Mouse (Mus musculus) liver, adult 2 months (tissue): Measurements from ENCODE around the gene Klf11. TPM values are rescaled to one million over a fixed set of nuclear protein-coding genes. Genes with fewer than 3 reads are reported as not detected.
A peak's percentile ranks its signal among the peaks of the same experiment; 100 is the strongest.
"Not testable (repeated sequence)": the region's sequence is repeated elsewhere in the genome, so short reads cannot be mapped to it uniquely, and the experiment has no call there.

ENCODE experiments used
- DNase-seq: peaks from one replicate; pipeline ENCODE4 v3.0.0-alpha.2; 2011; ENCODE audit warnings: low read depth, low spot score; ENCODE audit errors: extremely low read depth
- H3K27ac ChIP-seq: fragments of 200-500 bp; replicated peaks from 2 replicates; pipeline ENCODE4 v1.5.1; 2012; ENCODE audit warnings: low read depth, mild to moderate bottlenecking, control low read depth, inconsistent platforms, low read length; ENCODE audit not compliant: insufficient read depth
- H3K27me3 ChIP-seq: fragments of 200-500 bp; 2 replicates; pipeline ENCODE4 v1.6.1; 2012; ENCODE audit warnings: mild to moderate bottlenecking, moderate library complexity, low read length, inconsistent platforms; ENCODE audit not compliant: control insufficient read depth, insufficient read depth
- H3K36me3 ChIP-seq: fragments of 200-500 bp; 2 replicates; pipeline ENCODE4 v1.6.1; 2012; ENCODE audit warnings: low read length, inconsistent platforms; ENCODE audit not compliant: control insufficient read depth, insufficient read depth
- H3K4me1 ChIP-seq: fragments of 200-500 bp; 2 replicates; pipeline ENCODE4 v1.6.1; 2011; ENCODE audit warnings: low read length; ENCODE audit not compliant: control insufficient read depth, insufficient read depth
- H3K4me3 ChIP-seq: fragments of 200-500 bp; 2 replicates; pipeline ENCODE4 v1.5.1; 2011; ENCODE audit warnings: low read depth, mild to moderate bottlenecking, control low read depth, low read length, moderate library complexity; ENCODE audit not compliant: insufficient read depth
- H3K79me2 ChIP-seq: fragments of 200-500 bp; 2 replicates; pipeline ENCODE4 v1.6.1; 2012; ENCODE audit warnings: inconsistent platforms, mild to moderate bottlenecking, low read length, moderate library complexity; ENCODE audit not compliant: control insufficient read depth, insufficient read depth
- H3K9ac ChIP-seq: fragments of 200-500 bp; 2 replicates; pipeline ENCODE4 v1.6.1; 2012; ENCODE audit warnings: low read depth, mild to moderate bottlenecking, control low read depth, inconsistent platforms, low read length
- CTCF ChIP-seq: fragments of 200-500 bp; IDR thresholded peaks from 2 replicates; pipeline ENCODE4 v1.5.1; 2011; ENCODE audit warnings: low read depth, low read length, control low read depth
- POLR2A ChIP-seq: fragments of 200-500 bp; IDR thresholded peaks from 2 replicates; pipeline ENCODE4 v1.6.1; 2011; ENCODE audit warnings: low read length, control low read depth; ENCODE audit not compliant: insufficient read depth; ENCODE audit errors: extremely low read depth
- WGBS: fragments of 180-500 bp; shearing (Covaris S2); methylation state at CpG from one replicate; pipeline ENCODE4 v1.1.7; 2018; 5-methylcytosine and 5-hydroxymethylcytosine counted together
- polyA plus RNA-seq: library from polyadenylated mRNA; depleted of rRNA; stranded (reverse); fragments of >200 nt; gene quantifications from 2 replicates; pipeline ENCODE4 v1.2.3, GENCODE M21; 2012
- total RNA-seq: library from RNA; depleted of rRNA; stranded (reverse); fragments of >200 nt; gene quantifications from 2 replicates; pipeline ENCODE4 v1.2.3, GENCODE M21; 2014

Gene Klf11
- total and polyA plus RNA-seq, 2 experiments: 2.8 to 5.9 TPM

- Histone ChIP-seq H3K27ac (no peak overlapping the region), H3K9ac (no peak overlapping the region)
Measured at GRCm38 (mm10) chr12:24633753-24634191, 17.3 kb upstream of the Klf11 start.

GRCm38 (mm10) chr12:24634212-24634611 is 16.9 kb upstream of the Klf11 start:
- Histone ChIP-seq H3K36me3 (no peaks in the 10 kb centered on the region), H3K4me1 (no peaks in the 10 kb centered on the region), H3K27me3 (no peaks in the 10 kb centered on the region), H3K27ac (no peak overlapping the region), H3K79me2 (no peaks in the 10 kb centered on the region), H3K4me3 (no peak overlapping the region), H3K9ac (no peak overlapping the region)
- WGBS: 77% methylated on average over 4 of the region's 4 CpGs
- no peak for TF ChIP-seq POLR2A
- TF ChIP-seq CTCF: no peak
- DNase-seq: no peak

More at GRCm38 (mm10) chr12:24633753-24634191, 17.3 kb upstream of the Klf11 start:
- 69% methylated on average over 1 of the region's 1 CpGs for WGBS
- H3K79me2 ChIP-seq: no peaks in the 10 kb centered on the region
- no peak overlapping the region for H3K4me3 ChIP-seq
- TF ChIP-seq POLR2A (no peak), CTCF (no peak)
- DNase-seq: no peak
- H3K36me3 ChIP-seq: no peaks in the 10 kb centered on the region
- no peaks in the 10 kb centered on the region for H3K27me3 ChIP-seq
- H3K4me1 ChIP-seq: no peaks in the 10 kb centered on the region

- Histone ChIP-seq H3K9ac (no peak overlapping the region), H3K4me1 (no peaks in the 10 kb centered on the region), H3K27me3 (no peaks in the 10 kb centered on the region), H3K4me3 (no peak overlapping the region), H3K79me2 (no peaks in the 10 kb centered on the region), H3K27ac (no peak overlapping the region), H3K36me3 (no peaks in the 10 kb centered on the region)
- TF ChIP-seq POLR2A: no peak
- no peak for TF ChIP-seq CTCF
- 90% methylated on average over 3 of the region's 3 CpGs for WGBS
- no peak for DNase-seq
Measured at GRCm38 (mm10) chr12:24634648-24635047, 16.4 kb upstream of the Klf11 start.

- 97% methylated on average over 10 of the region's 10 CpGs for WGBS
- DNase-seq, H3K27ac ChIP-seq, H3K4me1 ChIP-seq, H3K9ac ChIP-seq, H3K27me3 ChIP-seq, H3K4me3 ChIP-seq, H3K36me3 ChIP-seq, H3K79me2 ChIP-seq: not testable (repeated sequence)
Measured at GRCm38 (mm10) chr12:24638787-24639186, 12.3 kb upstream of the Klf11 start.

GRCm38 (mm10) chr12:24642370-24642802 is 8.7 kb upstream of the Klf11 start:
- Histone ChIP-seq H3K4me1 (peaks cover 3% of the 10 kb centered on the region; the same call in 1 of the 2 replicates), H3K27me3 (no peaks in the 10 kb centered on the region), H3K79me2 (no peaks in the 10 kb centered on the region), H3K36me3 (no peaks in the 10 kb centered on the region), H3K9ac (no peak overlapping the region), H3K4me3 (no peak overlapping the region), H3K27ac (no peak overlapping the region)
- TF ChIP-seq POLR2A: no peak
- TF ChIP-seq CTCF: no peak
- WGBS: 13% methylated on average over 4 of the region's 4 CpGs
- DNase-seq: peak; percentile 95

- Histone ChIP-seq H3K4me3 (no peak overlapping the region), H3K4me1 (peaks cover 12% of the 10 kb centered on the region), H3K27ac (no peak overlapping the region), H3K36me3 (no peaks in the 10 kb centered on the region), H3K9ac (no peak overlapping the region), H3K79me2 (no peaks in the 10 kb centered on the region), H3K27me3 (no peaks in the 10 kb centered on the region)
- peak; percentile 53 for DNase-seq
- TF ChIP-seq POLR2A (no peak), CTCF (no peak)
- WGBS: 76% methylated on average over 1 of the region's 1 CpGs
Measured at GRCm38 (mm10) chr12:24644125-24644571, 6.9 kb upstream of the Klf11 start.
